Mouse (Mus musculus) bone marrow macrophage, adult 2 months (primary cell): ENCODE data around the gene Gm49320.

ENCODE experiments used
- CTCF ChIP-seq: IDR thresholded peaks from 2 replicates; pipeline ENCODE4 v1.5.1; 2012; ENCODE audit warnings: low read depth, mild to moderate bottlenecking, low read length, moderate library complexity
- POLR2A ChIP-seq: IDR thresholded peaks from 2 replicates; pipeline ENCODE4 v1.6.1; 2012; ENCODE audit warnings: mild to moderate bottlenecking, low read depth, low read length, borderline replicate concordance

GRCm38 (mm10) chr8:4259125-4259804 is 20.6 kb downstream of the Gm49320 start, which contains the start of gene Ctxn1:
- TF ChIP-seq CTCF (no peak), POLR2A (no peak)
